Mouse (Mus musculus) forebrain, embryonic 14.5 days (tissue): ENCODE results near the gene Arfip1. TPM values are rescaled to one million over a fixed set of nuclear protein-coding genes. Genes with fewer than 3 reads are reported as not detected.

Experiments used
- ATAC-seq: fragments of 200-750 bp; cut with Nextera tagmentation; 2 replicates; pipeline ENCODE4 v1.8.0; 2017; ENCODE audit warnings: mild to moderate bottlenecking, moderate library complexity
- DNase-seq: peaks from one replicate; pipeline ENCODE4 v3.0.0-alpha.2; 2015; ENCODE audit warnings: low spot score
- H3K27ac ChIP-seq: fragments of 300-500 bp; sonication (generic); 2 replicates; pipeline ENCODE4 v1.5.1; 2014; ENCODE audit warnings: low read depth, mild to moderate bottlenecking, control low read depth, low read length, moderate library complexity
- H3K27me3 ChIP-seq: fragments of 300-500 bp; sonication (generic); replicated peaks from 2 replicates; pipeline ENCODE4 v1.6.1; 2014; ENCODE audit warnings: low read length, control low read depth, mixed read lengths; ENCODE audit not compliant: control insufficient read depth, insufficient read depth
- H3K36me3 ChIP-seq: fragments of 300-500 bp; sonication (generic); 2 replicates; pipeline ENCODE4 v1.6.1; 2014; ENCODE audit warnings: low read length, control low read depth; ENCODE audit not compliant: control insufficient read depth, insufficient read depth
- H3K4me1 ChIP-seq: fragments of 300-500 bp; sonication (generic); 2 replicates; pipeline ENCODE4 v1.6.1; 2014; ENCODE audit warnings: antibody characterized with exemption, low read length, control low read depth; ENCODE audit not compliant: control insufficient read depth, insufficient read depth
- H3K4me2 ChIP-seq: fragments of 300-500 bp; sonication (generic); 2 replicates; pipeline ENCODE4 v1.6.1; 2014; ENCODE audit warnings: mild to moderate bottlenecking, control low read depth, low read length
- H3K4me3 ChIP-seq: fragments of 300-500 bp; sonication (generic); 2 replicates; pipeline ENCODE4 v1.5.1; 2014; ENCODE audit warnings: low read depth, low read length, control low read depth
- H3K9ac ChIP-seq: fragments of 300-500 bp; sonication (generic); 2 replicates; pipeline ENCODE4 v1.6.1; 2014; ENCODE audit warnings: mild to moderate bottlenecking, low read length, control low read depth, moderate library complexity
- H3K9me3 ChIP-seq: fragments of 300-500 bp; sonication (generic); replicated peaks from 2 replicates; pipeline ENCODE4 v1.6.1; 2016; ENCODE audit warnings: low read length, control low read depth, mixed read lengths; ENCODE audit not compliant: control insufficient read depth
- WGBS: fragments of 180-500 bp; shearing (Covaris S2); extraction: QIAGEN DNeasy Blood & Tissue Kit; methylation state at CpG from one replicate; pipeline ENCODE4 v1.1.7; 2014; 5-methylcytosine and 5-hydroxymethylcytosine counted together
- polyA plus RNA-seq: library from polyadenylated mRNA; unstranded; fragments of >200 nt; fragmentation: Nextera tagmentation; extraction: Ambion mirVana; gene quantifications from 2 replicates; pipeline ENCODE4 v1.2.1, GENCODE M21; 2014

Arfip1 gene
- polyA plus RNA-seq, 1 experiment from 2014 or later, result 24.2 TPM

DNA sequence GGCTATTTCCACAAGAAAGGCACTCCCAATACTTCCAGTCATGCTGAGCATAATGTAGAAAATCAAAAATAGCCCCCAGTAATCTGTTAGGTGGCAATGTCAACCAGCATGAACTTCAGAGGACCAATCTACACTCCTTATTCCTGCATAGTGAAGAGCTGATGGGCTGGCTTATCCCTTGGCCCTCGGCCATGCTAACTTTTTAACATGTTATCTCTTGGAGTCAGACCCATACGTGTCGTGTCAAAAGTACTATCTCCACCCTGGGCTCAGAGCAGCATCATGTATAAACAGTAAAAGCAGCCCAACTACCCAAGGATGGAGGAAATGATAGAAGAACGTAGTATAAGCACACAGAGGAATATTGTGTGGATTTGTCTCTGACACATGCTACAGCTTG is 111.3 kb downstream of the Arfip1 start:
- Histone ChIP-seq H3K4me3 (no peak overlapping the region), H3K4me1 (no peaks in the 10 kb centered on the region), H3K9ac (no peak overlapping the region), H3K9me3 (no peaks in the 10 kb centered on the region), H3K27me3 (no peaks in the 10 kb centered on the region), H3K36me3 (no peaks in the 10 kb centered on the region), H3K4me2 (no peak overlapping the region), H3K27ac (no peak overlapping the region)
- no peak for ATAC-seq
- DNase-seq, result no peak
- WGBS, result 89% methylated on average over 4 of the region's 4 CpGs

DNA sequence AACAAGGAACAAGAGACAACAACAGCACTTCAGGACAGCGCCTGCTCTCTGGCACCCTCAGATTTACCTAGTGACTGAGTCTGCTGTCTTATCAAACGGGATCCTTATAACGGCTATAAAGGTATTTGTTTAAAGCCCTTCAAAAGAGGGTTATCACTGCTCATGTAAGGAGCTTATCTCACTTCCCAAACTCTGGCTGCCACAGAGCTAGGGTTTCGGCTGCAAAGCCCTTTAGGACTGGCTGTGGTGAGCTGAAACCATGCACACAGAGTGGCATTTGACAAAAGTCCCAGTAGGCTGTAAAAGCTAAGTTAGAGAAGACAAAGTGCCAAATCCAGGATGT is 114.3 kb downstream of the Arfip1 start:
- no peak overlapping the region for H3K4me3 ChIP-seq
- no peaks in the 10 kb centered on the region for H3K4me1 ChIP-seq
- no peaks in the 10 kb centered on the region for H3K27me3 ChIP-seq
- no peak overlapping the region for H3K27ac ChIP-seq
- no peak for ATAC-seq
- WGBS, result 40% methylated on average over 4 of the region's 4 CpGs
- no peak overlapping the region for H3K9ac ChIP-seq
- no peak for DNase-seq
- H3K9me3 ChIP-seq, result no peaks in the 10 kb centered on the region
- no peak overlapping the region for H3K4me2 ChIP-seq
- H3K36me3 ChIP-seq, result no peaks in the 10 kb centered on the region

DNA sequence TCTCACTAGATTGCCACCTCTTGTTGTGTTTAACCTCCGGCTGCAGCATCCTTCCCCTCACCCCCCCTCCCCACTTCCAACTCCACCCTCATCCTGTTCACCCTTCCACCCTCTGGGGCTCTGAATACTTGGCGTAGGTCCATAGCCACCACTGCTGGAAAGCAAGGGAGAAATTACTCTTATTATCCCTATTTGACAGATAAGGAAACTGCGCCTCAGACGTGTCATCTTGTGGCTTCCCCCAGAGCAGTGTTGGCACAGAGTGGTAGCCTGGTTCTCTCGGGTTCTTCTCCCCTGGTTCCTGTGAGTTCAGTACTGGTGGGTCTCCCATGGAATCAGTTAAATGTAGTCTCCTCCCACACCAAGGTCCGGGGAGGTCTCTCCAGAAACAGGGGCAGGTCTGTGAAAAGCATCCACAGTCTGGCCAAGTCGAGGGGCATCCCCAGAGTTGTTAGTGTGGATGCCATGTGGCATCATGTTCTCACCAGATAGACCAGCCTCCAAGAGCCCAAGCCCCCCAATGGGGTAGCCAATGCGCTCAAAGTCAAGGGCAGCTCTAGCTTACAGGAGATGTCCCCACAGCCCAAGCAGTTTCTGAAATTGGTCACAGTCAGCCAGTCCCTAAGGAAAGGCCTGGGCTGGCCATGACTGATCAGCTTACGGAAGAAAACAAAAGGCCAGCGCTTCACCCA is 114.9 kb downstream of the Arfip1 start:
- Histone ChIP-seq H3K27ac (no peak overlapping the region), H3K4me1 (no peaks in the 10 kb centered on the region), H3K4me2 (no peak overlapping the region), H3K4me3 (no peak overlapping the region), H3K27me3 (no peaks in the 10 kb centered on the region), H3K9ac (no peak overlapping the region), H3K36me3 (no peaks in the 10 kb centered on the region), H3K9me3 (no peaks in the 10 kb centered on the region)
- WGBS, result 63% methylated on average over 10 of the region's 10 CpGs
- no peak for DNase-seq
- no peak for ATAC-seq

DNA sequence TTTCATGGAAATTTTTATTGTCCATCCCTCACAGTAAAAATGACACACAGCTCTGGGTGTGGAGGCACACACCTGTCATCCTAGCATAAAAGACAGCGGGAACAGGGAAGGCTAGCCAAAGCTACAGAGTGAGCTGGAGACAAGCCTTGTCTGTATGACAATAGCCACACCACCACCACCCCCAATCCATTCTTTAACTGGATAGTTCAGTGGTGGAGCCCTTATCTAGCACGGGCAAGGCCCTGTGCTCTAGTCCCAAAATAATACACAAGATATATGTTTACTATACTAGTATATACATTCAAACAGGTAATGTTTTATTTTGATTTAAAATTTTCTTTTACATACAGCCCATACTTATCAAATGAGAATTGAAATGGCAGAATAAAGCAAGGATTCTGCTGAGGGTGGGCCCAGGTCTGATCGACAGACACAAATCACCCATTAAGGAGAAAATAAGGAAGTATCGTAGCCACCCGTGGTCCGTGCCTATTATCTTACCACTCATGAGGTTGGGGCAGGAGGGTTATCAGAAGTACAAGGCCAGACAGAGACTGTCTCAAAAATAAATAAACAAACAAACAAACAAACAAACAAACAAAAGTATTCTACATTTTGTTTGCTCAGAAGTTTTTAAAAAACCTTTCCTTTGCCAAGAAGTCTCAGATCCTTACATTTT is 116.5 kb downstream of the Arfip1 start:
- H3K9ac ChIP-seq, result no peak overlapping the region
- no peaks in the 10 kb centered on the region for H3K27me3 ChIP-seq
- peaks cover 3% of the 10 kb centered on the region; the same call in 1 of the 2 replicates for H3K4me1 ChIP-seq
- H3K4me3 ChIP-seq, result no peak overlapping the region
- DNase-seq, result no peak
- WGBS, result 78% methylated on average over 6 of the region's 6 CpGs
- no peak for ATAC-seq
- H3K36me3 ChIP-seq, result no peaks in the 10 kb centered on the region
- no peak overlapping the region for H3K4me2 ChIP-seq
- no peak overlapping the region for H3K27ac ChIP-seq
- H3K9me3 ChIP-seq, result no peaks in the 10 kb centered on the region

DNA sequence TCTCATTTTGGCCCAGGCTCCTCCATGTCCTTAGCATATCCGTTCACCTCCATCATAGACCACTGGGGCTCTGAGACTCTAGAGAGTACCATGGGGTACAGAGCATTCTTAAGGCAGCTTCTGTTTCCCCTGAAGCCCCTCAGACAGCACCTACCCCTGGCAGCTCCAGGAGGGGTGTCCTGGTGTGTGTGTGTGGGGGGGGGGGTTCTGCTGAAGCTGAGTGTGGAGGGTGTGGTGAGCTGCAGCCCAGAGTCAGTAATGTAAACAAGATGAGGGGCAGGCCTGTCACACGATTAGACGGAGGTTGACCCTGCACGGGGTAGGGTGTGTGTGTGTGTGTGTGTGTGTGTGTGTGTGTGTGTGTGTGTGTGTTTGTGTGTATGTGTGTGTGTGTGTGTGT is 120.7 kb downstream of the Arfip1 start:
- Histone ChIP-seq H3K27ac (no peak overlapping the region), H3K4me3 (no peak overlapping the region), H3K27me3 (no peaks in the 10 kb centered on the region), H3K9ac (no peak overlapping the region), H3K36me3 (no peaks in the 10 kb centered on the region), H3K4me2 (no peak overlapping the region), H3K4me1 (peaks cover 3% of the 10 kb centered on the region; the same call in 1 of the 2 replicates), H3K9me3 (no peaks in the 10 kb centered on the region)
- no peak for DNase-seq
- ATAC-seq, result no peak
- WGBS, result 53% methylated on average over 4 of the region's 4 CpGs

DNA sequence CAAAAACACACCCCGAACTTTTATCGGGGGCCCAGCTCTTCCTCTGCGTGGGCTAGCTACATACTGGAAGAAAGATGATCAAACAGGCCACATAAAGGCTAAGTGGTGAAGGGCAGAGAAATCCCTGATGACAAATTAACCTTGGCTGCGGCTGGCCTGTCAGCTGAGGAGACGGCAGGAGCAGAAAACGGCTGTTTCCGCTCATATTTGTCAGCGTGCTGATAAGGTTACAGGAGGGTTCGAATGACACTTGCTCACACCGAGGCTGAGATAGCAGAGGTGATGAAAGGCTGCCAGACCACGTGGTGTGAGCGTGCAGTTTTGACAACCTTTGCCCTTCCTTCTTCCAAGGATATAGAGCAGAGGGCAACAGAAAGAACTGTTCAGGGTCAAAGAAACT is 121.5 kb downstream of the Arfip1 start:
- DNase-seq (no peak), ATAC-seq (no peak)
- Histone ChIP-seq H3K27me3 (no peaks in the 10 kb centered on the region), H3K27ac (no peak overlapping the region), H3K9ac (no peak overlapping the region), H3K4me1 (peaks cover 3% of the 10 kb centered on the region; the same call in 1 of the 2 replicates), H3K9me3 (no peaks in the 10 kb centered on the region), H3K36me3 (no peaks in the 10 kb centered on the region), H3K4me3 (no peak overlapping the region), H3K4me2 (no peak overlapping the region)
- 56% methylated on average over 12 of the region's 12 CpGs for WGBS

DNA sequence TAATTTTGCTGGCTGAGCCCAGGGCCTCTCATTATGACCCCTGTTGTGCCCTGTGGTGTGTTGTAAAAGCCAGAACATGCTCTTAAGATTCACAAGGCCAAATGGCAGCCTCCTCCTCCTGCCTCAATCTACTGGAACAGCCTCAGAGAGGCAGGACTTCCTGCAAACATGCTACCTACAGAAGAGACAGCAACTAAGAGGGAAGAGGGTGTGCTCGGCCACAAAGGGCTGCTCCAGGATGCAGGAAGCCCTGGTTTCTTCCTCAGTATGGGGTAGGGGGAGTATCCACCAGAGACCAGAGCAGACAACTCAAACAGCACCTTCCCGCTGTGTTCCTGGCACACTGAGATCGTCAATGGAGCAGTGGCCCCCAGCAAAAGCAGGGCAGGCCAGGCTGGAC is 121.9 kb downstream of the Arfip1 start:
- Histone ChIP-seq H3K4me3 (no peak overlapping the region), H3K9me3 (no peaks in the 10 kb centered on the region), H3K9ac (no peak overlapping the region), H3K27ac (no peak overlapping the region), H3K27me3 (no peaks in the 10 kb centered on the region), H3K4me2 (no peak overlapping the region), H3K4me1 (peaks cover 3% of the 10 kb centered on the region; the same call in 1 of the 2 replicates), H3K36me3 (no peaks in the 10 kb centered on the region)
- DNase-seq (no peak), ATAC-seq (no peak)
- WGBS, result 24% methylated on average over 3 of the region's 3 CpGs

DNA sequence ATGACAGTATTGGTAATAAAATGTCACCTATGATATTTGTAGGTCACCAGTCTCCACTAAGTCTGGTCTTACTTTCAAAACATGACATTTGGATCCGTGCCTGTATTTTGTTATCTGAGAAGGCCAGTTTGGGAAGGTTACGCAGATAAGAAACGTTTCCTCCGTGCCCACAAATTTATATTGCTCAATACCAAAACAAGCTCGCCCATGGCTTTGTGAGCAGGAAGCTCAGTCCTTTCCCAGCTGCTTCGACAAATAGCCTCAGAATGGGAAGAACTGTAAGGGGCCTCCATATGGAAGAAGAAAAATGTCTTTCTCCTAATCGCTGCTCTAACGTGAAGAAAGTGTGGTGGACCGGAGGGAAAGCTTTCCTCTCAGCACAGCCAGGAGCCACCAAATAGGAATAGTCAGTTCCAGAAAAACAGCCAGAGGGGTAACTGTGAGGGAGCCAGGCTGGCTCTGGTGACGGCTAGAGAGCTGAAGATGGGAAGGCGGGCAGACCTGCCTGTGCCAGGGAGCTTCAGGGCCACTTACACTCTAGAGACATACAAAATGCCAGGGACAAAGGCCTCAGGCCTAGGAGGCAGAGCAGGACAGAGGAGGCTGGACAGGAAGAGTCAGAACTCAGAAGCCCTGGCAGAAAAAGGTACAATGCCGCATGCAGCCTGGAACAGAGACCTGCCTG is 126.5 kb downstream of the Arfip1 start:
- 89% methylated on average over 12 of the region's 12 CpGs for WGBS
- no peak overlapping the region for H3K9ac ChIP-seq
- no peaks in the 10 kb centered on the region for H3K9me3 ChIP-seq
- H3K27ac ChIP-seq, result no peak overlapping the region
- H3K27me3 ChIP-seq, result no peaks in the 10 kb centered on the region
- H3K4me1 ChIP-seq, result no peaks in the 10 kb centered on the region
- no peak overlapping the region for H3K4me2 ChIP-seq
- ATAC-seq, result no peak
- DNase-seq, result no peak
- no peaks in the 10 kb centered on the region for H3K36me3 ChIP-seq
- no peak overlapping the region for H3K4me3 ChIP-seq

DNA sequence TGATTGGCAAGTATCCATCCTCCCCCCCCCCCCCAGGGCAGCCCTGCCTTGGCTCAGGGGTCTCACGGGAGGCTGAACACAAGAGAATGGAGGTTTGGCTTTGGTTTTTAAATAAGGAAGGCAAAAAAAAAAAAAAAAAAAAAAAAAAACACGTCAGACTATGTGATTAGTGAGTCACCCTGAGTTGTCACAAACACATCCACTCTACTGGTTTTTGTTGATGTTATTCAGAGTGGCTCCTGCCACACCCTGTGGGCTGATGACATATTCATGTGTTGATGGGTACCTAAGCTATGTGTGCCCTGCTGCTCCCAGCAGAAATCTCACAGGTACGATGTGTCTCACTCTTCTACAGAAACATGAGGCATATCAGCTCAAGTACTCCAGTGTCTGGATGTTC is 131.8 kb downstream of the Arfip1 start:
- no peak overlapping the region for H3K4me2 ChIP-seq
- WGBS, result 56% methylated on average over 3 of the region's 3 CpGs
- H3K4me1 ChIP-seq, result no peaks in the 10 kb centered on the region
- no peak overlapping the region for H3K4me3 ChIP-seq
- DNase-seq (no peak), ATAC-seq (no peak)
- H3K27ac ChIP-seq, result no peak overlapping the region
- no peaks in the 10 kb centered on the region for H3K36me3 ChIP-seq
- H3K9ac ChIP-seq, result no peak overlapping the region
- H3K27me3 ChIP-seq, result no peaks in the 10 kb centered on the region
- no peaks in the 10 kb centered on the region for H3K9me3 ChIP-seq
